Mouse (Mus musculus) layer of hippocampus, adult 9-10 months (tissue): ENCODE results near the gene Cfap45.

ENCODE experiments used
- DNase-seq: peaks from one replicate; pipeline ENCODE4 v3.0.0; 2022; ENCODE audit warnings: low spot score

Cfap45 gene

GRCm38 (mm10) chr1:172496030-172496429 lies 24.6 kb upstream of the Cfap45 start:
- DNase-seq: no peak

- no peak for DNase-seq
Measured at GRCm38 (mm10) chr1:172497428-172497827, 23.2 kb upstream of the Cfap45 start.

- no peak for DNase-seq
Measured at GRCm38 (mm10) chr1:172499765-172500441, 20.7 kb upstream of the Cfap45 start, which contains the start of gene Tagln2. Tagln2 (plus strand) TSS chr1:172500047.

- no peak for DNase-seq
Measured at GRCm38 (mm10) chr1:172500451-172501370, 19.9 kb upstream of the Cfap45 start.

GRCm38 (mm10) chr1:172501371-172502144 lies 19.0 kb upstream of the Cfap45 start:
- DNase-seq: no peak

GRCm38 (mm10) chr1:172502145-172503110 lies 18.2 kb upstream of the Cfap45 start:
- DNase-seq: no peak

GRCm38 (mm10) chr1:172503111-172503997 lies 17.2 kb upstream of the Cfap45 start:
- no peak for DNase-seq

- DNase-seq: no peak
Measured at GRCm38 (mm10) chr1:172504756-172505155, 15.8 kb upstream of the Cfap45 start.

- DNase-seq: no peak
Measured at GRCm38 (mm10) chr1:172507001-172507400, 13.6 kb upstream of the Cfap45 start.

- no peak for DNase-seq
Measured at GRCm38 (mm10) chr1:172507701-172508100, 12.9 kb upstream of the Cfap45 start.

- DNase-seq: no peak
Measured at GRCm38 (mm10) chr1:172508172-172508571, 12.4 kb upstream of the Cfap45 start.

GRCm38 (mm10) chr1:172509235-172509634 lies 11.4 kb upstream of the Cfap45 start:
- DNase-seq: no peak

- DNase-seq: no peak
Measured at GRCm38 (mm10) chr1:172509983-172510382, 10.6 kb upstream of the Cfap45 start.

GRCm38 (mm10) chr1:172510421-172510972 lies 10.1 kb upstream of the Cfap45 start:
- no peak for DNase-seq

GRCm38 (mm10) chr1:172512962-172513361 lies 7.6 kb upstream of the Cfap45 start:
- DNase-seq: no peak

GRCm38 (mm10) chr1:172513525-172514212 lies 6.9 kb upstream of the Cfap45 start:
- no peak for DNase-seq

GRCm38 (mm10) chr1:172514213-172514529 lies 6.4 kb upstream of the Cfap45 start:
- DNase-seq: no peak

GRCm38 (mm10) chr1:172514551-172515268 lies 5.9 kb upstream of the Cfap45 start:
- DNase-seq: no peak

GRCm38 (mm10) chr1:172515396-172515795 lies 5.2 kb upstream of the Cfap45 start:
- no peak for DNase-seq
